Mouse (Mus musculus) forelimb bud, embryonic 11.5 days (tissue): ENCODE results near the gene Casp7.
"Not testable (repeated sequence)": the region's sequence is repeated elsewhere in the genome, so short reads cannot be mapped to it uniquely, and the experiment has no call there.

ENCODE experiments used
- DNase-seq: peaks from one replicate; pipeline ENCODE4 v3.0.0-alpha.2; 2012; ENCODE audit warnings: low read depth, low spot score

Casp7 gene

GRCm38 (mm10) chr19:56385546-56385945, 11.4 kb upstream of the Casp7 start:
- no peak for DNase-seq

GRCm38 (mm10) chr19:56386095-56386494, 10.8 kb upstream of the Casp7 start:
- DNase-seq, result no peak

GRCm38 (mm10) chr19:56387726-56388302, 9.1 kb upstream of the Casp7 start:
- no peak for DNase-seq

GRCm38 (mm10) chr19:56389176-56389575, 7.8 kb upstream of the Casp7 start:
- no peak for DNase-seq

GRCm38 (mm10) chr19:56389879-56390278, 7.0 kb upstream of the Casp7 start, which contains the start of gene Nrap:
TSS of gene Nrap (minus strand) at chr19:56390037.
- no peak for DNase-seq

GRCm38 (mm10) chr19:56391307-56392046, 5.5 kb upstream of the Casp7 start:
- DNase-seq, result no peak

- no peak for DNase-seq
Observed at GRCm38 (mm10) chr19:56393311-56393866, 3.5 kb upstream of the Casp7 start.

GRCm38 (mm10) chr19:56395183-56395935, 1.6 kb upstream of the Casp7 start:
- no peak for DNase-seq

- DNase-seq, result no peak
Observed at GRCm38 (mm10) chr19:56396227-56396626, 702 bp upstream of the Casp7 start.

- no peak for DNase-seq
Observed at GRCm38 (mm10) chr19:56397663-56398527, 966 bp downstream of the Casp7 start.

GRCm38 (mm10) chr19:56398528-56398795, 1.5 kb downstream of the Casp7 start:
- DNase-seq, result no peak

GRCm38 (mm10) chr19:56400200-56400599, 3.3 kb downstream of the Casp7 start:
- no peak for DNase-seq

- DNase-seq, result peak; percentile 80
Observed at GRCm38 (mm10) chr19:56401864-56402263, 4.9 kb downstream of the Casp7 start.

- no peak for DNase-seq
Observed at GRCm38 (mm10) chr19:56405824-56406223, 8.9 kb downstream of the Casp7 start.

- DNase-seq, result no peak
Observed at GRCm38 (mm10) chr19:56406581-56406980, 9.7 kb downstream of the Casp7 start.

- not testable (repeated sequence) for DNase-seq
Observed at GRCm38 (mm10) chr19:56409884-56410283, 13.0 kb downstream of the Casp7 start.

- DNase-seq, result no peak
Observed at GRCm38 (mm10) chr19:56418404-56418803, 21.5 kb downstream of the Casp7 start.

- DNase-seq, result peak; percentile 77
Observed at GRCm38 (mm10) chr19:56419452-56419851, 22.5 kb downstream of the Casp7 start.

GRCm38 (mm10) chr19:56420345-56420744, 23.4 kb downstream of the Casp7 start:
- no peak for DNase-seq

GRCm38 (mm10) chr19:56422476-56423338, 25.8 kb downstream of the Casp7 start:
- DNase-seq, result peak; percentile 84

GRCm38 (mm10) chr19:56423370-56423769, 26.4 kb downstream of the Casp7 start:
- no peak for DNase-seq
